Mouse (Mus musculus) G1E (cell line): ENCODE measurements at regions not wholly inside any gene's neighbourhood (a gene's known extent, or its start where the extent isn't known, plus 50 kb on each side); places are given as distances from the start of the nearest gene placed in this dataset.

Experiments used
- ATAC-seq: 2 replicates; pipeline ENCODE4 v1.8.0; 2016; ENCODE audit warnings: mild to moderate bottlenecking; ENCODE audit not compliant: insufficient number of reproducible peaks, poor library complexity, low FRiP score, severe bottlenecking; ENCODE audit errors: extremely low read depth
- DNase-seq: peaks from one replicate; pipeline ENCODE4 v3.0.0; 2012; ENCODE audit warnings: low spot score
- H3K27me3 ChIP-seq: 2 replicates; pipeline ENCODE4 v1.6.1; 2012; ENCODE audit warnings: mild to moderate bottlenecking, low read length, inconsistent platforms; ENCODE audit not compliant: insufficient read depth
- H3K36me3 ChIP-seq: replicated peaks from 2 replicates; pipeline ENCODE3; 2012; ENCODE audit warnings: mild to moderate bottlenecking, inconsistent platforms
- H3K4me1 ChIP-seq: 2 replicates; pipeline ENCODE4 v1.6.1; 2012; ENCODE audit warnings: low read depth, low read length, inconsistent platforms, mixed read lengths; ENCODE audit not compliant: insufficient read depth
- H3K4me3 ChIP-seq: 2 replicates; pipeline ENCODE4 v1.5.1; 2012; ENCODE audit warnings: low read depth, mild to moderate bottlenecking, inconsistent platforms, low read length, moderate library complexity, mixed read lengths
- H3K9me3 ChIP-seq: replicated peaks from 2 replicates; pipeline ENCODE4 v1.6.1; 2012; ENCODE audit warnings: inconsistent platforms
- CTCF ChIP-seq: IDR thresholded peaks from 2 replicates; pipeline ENCODE4 v1.5.1; 2012; ENCODE audit warnings: low read depth, low read length, inconsistent platforms, mixed read lengths
- GATA1 ChIP-seq: IDR thresholded peaks from 2 replicates; pipeline ENCODE4 v1.6.1; 2012; ENCODE audit warnings: borderline replicate concordance, low read length, inconsistent platforms, mixed read lengths
- GATA2 ChIP-seq: IDR thresholded peaks from 2 replicates; pipeline ENCODE4 v1.6.1; 2012; ENCODE audit warnings: low read depth, low read length, inconsistent platforms, borderline replicate concordance
- POLR2AphosphoS5 ChIP-seq: IDR thresholded peaks from 2 replicates; pipeline ENCODE4 v1.6.1; 2012; ENCODE audit warnings: low read depth, low read length, inconsistent platforms; ENCODE audit not compliant: insufficient replicate concordance
- TAL1 ChIP-seq: conservative IDR thresholded peaks from 2 replicates; pipeline ENCODE4 v1.6.1; 2012; ENCODE audit warnings: low read depth, low read length, inconsistent platforms, mixed read lengths

DNA sequence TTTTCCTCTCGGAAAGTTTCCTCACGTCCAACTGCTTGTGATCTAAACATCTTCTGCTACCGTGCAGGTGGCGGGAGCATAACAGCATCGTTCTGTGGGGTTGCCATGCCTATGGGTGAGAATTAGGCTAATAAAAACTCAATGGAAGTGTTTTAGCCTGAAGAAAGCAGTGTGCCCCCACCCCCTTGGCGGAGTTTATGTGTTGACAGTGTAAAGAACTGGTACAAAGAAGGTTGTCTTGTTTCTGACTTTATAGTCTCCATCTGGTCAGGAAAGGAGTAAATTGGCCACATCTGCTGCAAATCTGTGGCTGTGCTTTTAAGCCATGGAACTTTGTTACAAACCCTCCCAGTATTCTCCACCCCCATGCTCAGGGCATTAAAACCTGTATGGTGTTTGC, 1311.2 kb downstream of the Slc22a22 start:
- DNase-seq (no peak), ATAC-seq (no peak)
- no peak overlapping the region for H3K4me3 ChIP-seq
- no peak for TF ChIP-seq POLR2AphosphoS5
- TF ChIP-seq TAL1: no peak
- TF ChIP-seq CTCF: no peak
- TF ChIP-seq GATA2: no peak
- TF ChIP-seq GATA1: no peak
- no peaks in the 10 kb centered on the region for H3K27me3 ChIP-seq
- no peaks in the 10 kb centered on the region for H3K4me1 ChIP-seq
- no peaks in the 10 kb centered on the region for H3K36me3 ChIP-seq
- no peaks in the 10 kb centered on the region for H3K9me3 ChIP-seq

DNA sequence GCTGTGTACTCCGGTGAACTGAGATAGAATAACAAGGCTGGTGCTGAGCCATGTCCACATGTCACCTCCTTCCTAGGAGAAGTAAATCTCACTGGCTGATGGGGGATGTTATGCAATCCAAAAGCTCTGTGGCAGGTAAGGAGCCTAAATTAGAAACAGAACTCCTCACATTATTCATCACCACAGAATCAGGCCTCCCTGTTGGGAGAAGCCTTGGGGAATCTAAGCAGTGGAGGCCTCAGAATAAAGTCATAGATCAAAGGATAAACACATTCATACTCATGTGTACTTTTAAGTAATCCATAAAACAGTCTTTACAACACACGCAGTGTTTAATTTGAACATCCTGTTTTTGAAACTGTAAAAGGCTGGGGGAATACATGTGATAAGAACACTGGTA, 1318.7 kb downstream of the Slc22a22 start:
- H3K4me3 ChIP-seq: no peak overlapping the region
- no peaks in the 10 kb centered on the region for H3K9me3 ChIP-seq
- H3K36me3 ChIP-seq: no peaks in the 10 kb centered on the region
- DNase-seq (no peak), ATAC-seq (no peak)
- no peak for TF ChIP-seq CTCF
- no peak for TF ChIP-seq GATA1
- no peak for TF ChIP-seq GATA2
- no peak for TF ChIP-seq TAL1
- TF ChIP-seq POLR2AphosphoS5: no peak
- H3K27me3 ChIP-seq: no peaks in the 10 kb centered on the region
- no peaks in the 10 kb centered on the region for H3K4me1 ChIP-seq

DNA sequence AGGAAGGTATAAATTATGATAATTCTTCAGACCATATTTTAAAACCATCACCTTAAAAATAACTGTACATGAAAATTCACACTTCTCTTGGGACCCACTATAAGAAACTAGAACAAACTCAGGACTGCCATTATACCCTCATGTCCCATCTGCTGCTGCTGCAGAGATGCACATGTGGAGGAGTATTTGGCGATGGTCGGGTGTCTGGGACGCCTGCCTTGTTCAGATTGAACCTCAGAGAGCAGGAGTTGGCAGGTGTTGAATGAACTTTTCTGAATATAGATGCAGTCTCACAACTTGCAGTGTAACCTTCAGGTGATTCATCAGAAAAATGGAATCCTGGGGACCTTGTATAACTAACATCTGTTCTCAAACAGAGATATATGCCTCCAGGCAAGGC, 1338.0 kb downstream of the Slc22a22 start:
- no peaks in the 10 kb centered on the region for H3K4me1 ChIP-seq
- no peaks in the 10 kb centered on the region for H3K9me3 ChIP-seq
- ATAC-seq (no peak), DNase-seq (no peak)
- no peaks in the 10 kb centered on the region for H3K27me3 ChIP-seq
- TF ChIP-seq CTCF (no peak), GATA2 (no peak), TAL1 (no peak), POLR2AphosphoS5 (no peak), GATA1 (no peak)
- no peak overlapping the region for H3K4me3 ChIP-seq
- H3K36me3 ChIP-seq: no peaks in the 10 kb centered on the region

DNA sequence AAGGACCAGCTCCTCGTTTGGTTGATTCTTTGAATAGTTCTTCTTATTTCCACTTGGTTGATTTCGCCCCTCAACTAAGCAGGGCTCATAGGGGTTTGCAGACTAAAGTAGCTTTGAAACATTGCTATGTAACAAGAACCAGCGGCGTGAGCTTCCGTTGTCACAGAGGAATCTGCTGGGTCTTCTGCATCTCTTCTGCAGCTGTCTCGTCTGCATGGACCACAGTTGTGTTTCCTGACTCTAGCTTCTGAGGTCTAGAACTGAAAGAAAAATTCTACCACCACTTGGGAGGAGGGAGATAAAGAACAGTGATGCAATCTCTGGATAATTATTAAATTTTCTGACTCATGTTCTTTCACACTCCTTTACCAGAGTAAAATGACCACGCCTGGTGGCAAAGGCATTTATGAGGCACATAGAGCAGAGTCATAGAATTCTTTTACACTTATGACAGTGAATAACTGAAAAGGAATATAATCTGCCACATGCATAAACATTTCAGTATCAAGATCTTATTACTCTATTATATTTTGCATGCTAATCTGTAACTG, 1340.9 kb downstream of the Slc22a22 start:
- Histone ChIP-seq H3K4me3 (no peak overlapping the region), H3K27me3 (no peaks in the 10 kb centered on the region), H3K36me3 (no peaks in the 10 kb centered on the region), H3K4me1 (no peaks in the 10 kb centered on the region), H3K9me3 (no peaks in the 10 kb centered on the region)
- DNase-seq: no peak
- TF ChIP-seq GATA1 (no peak), POLR2AphosphoS5 (no peak), GATA2 (no peak), TAL1 (no peak)
- ATAC-seq: no peak

DNA sequence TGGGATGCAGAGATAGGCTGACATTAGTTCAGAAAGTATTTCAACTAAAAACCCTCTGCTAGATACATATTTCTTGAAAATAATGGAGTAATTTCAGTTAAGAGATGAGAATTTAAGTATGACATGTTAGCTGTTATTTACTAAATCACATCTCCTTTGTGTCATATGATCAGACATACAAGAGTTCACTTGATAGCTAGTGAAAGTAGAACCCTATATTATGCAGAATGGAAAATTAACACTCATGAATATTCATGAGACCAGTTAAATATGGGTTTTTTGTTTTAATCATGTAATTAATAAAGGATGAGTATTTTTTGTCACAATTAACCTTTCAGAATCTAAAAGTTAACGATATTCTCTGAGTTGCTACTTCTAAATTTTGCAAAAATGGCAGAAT, 1349.4 kb downstream of the Slc22a22 start:
- Histone ChIP-seq H3K4me3 (no peak overlapping the region), H3K4me1 (no peaks in the 10 kb centered on the region), H3K36me3 (no peaks in the 10 kb centered on the region), H3K9me3 (no peaks in the 10 kb centered on the region), H3K27me3 (no peaks in the 10 kb centered on the region)
- TF ChIP-seq POLR2AphosphoS5 (no peak), GATA2 (no peak), GATA1 (no peak), TAL1 (no peak), CTCF (no peak)
- ATAC-seq (no peak), DNase-seq (no peak)

DNA sequence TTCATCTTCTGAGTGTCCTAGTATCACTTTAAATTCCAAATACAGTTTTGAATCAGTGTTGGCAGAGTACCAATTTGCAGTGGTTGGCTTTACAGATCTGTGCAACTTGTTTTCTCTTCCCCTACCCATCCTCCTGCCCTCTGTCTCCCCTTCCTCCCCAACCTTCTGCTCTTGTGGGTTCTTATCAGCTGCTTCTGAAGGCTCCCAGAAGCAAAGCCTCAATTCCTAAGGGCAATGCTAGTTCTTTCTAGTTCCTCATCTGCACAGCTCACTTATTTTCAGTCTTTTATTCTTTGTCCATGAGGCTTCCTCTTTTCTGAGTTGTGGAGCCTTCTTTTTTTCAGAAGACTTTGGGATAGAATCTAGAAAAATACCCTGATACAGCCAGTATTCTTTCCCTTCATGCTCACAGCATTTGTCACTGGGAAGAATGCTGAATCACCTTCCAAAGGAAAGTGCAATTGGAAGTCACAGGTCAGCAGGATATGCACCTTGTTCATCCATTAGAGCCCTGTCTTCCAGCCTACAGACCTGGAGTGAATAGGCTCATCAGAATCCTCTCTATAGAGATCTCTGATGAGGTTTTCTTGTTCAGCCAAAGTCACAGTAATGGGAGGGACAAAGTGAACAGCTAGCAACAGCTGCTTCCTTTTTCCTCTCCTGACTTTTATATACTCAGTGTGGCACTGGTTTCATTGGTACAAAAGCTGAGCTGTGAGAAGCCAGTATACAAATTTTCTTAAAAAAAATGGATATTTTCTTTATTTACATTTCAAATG, 1357.9 kb downstream of the Slc22a22 start:
- Histone ChIP-seq H3K4me3 (no peak overlapping the region), H3K27me3 (no peaks in the 10 kb centered on the region), H3K36me3 (no peaks in the 10 kb centered on the region), H3K4me1 (no peaks in the 10 kb centered on the region), H3K9me3 (no peaks in the 10 kb centered on the region)
- DNase-seq (no peak), ATAC-seq (no peak)
- TF ChIP-seq GATA2 (no peak), TAL1 (no peak), GATA1 (no peak), CTCF (no peak), POLR2AphosphoS5 (no peak)

DNA sequence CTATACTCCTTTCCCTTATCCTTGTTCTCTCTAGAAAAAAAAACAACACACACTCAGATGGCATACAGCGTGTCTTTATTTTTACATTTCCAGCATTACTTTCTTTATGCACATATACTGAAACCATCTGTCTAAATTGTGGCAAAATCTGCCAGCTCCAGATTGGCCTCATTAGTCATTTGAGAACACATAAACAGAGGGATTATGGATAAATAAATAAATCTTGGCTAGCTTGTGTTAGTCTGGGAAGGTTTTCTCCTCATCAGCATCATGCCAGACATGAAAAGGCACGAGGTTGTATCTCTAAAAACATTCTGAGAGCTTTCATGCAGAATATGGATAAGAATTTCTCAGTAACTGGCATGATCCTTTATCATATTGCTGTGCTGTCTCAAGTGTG, 1369.1 kb downstream of the Slc22a22 start:
- H3K4me3 ChIP-seq: no peak overlapping the region
- no peaks in the 10 kb centered on the region for H3K4me1 ChIP-seq
- H3K36me3 ChIP-seq: no peaks in the 10 kb centered on the region
- DNase-seq (no peak), ATAC-seq (no peak)
- no peaks in the 10 kb centered on the region for H3K9me3 ChIP-seq
- H3K27me3 ChIP-seq: no peaks in the 10 kb centered on the region
- TF ChIP-seq POLR2AphosphoS5 (no peak), CTCF (no peak), GATA2 (no peak), TAL1 (no peak), GATA1 (no peak)
